Mouse (Mus musculus) MN1 (cell line): ENCODE results near the gene St6galnac5.
"Not testable (repeated sequence)": the region's sequence is repeated elsewhere in the genome, so short reads cannot be mapped to it uniquely, and the experiment has no call there.

Source experiments
- DNase-seq: peaks from one replicate; pipeline ENCODE4 v3.0.0-alpha.2; 2016; ENCODE audit warnings: low spot score

Gene St6galnac5

GRCm38 (mm10) chr3:152788301-152788953 is 193.6 kb downstream of the St6galnac5 start:
- peak; percentile 16 for DNase-seq

GRCm38 (mm10) chr3:152784353-152784752 is 197.7 kb downstream of the St6galnac5 start:
- not testable (repeated sequence) for DNase-seq

- DNase-seq = peak; percentile 65
Measured at GRCm38 (mm10) chr3:152783792-152784191, 198.3 kb downstream of the St6galnac5 start.

GRCm38 (mm10) chr3:152779819-152780218 is 202.2 kb downstream of the St6galnac5 start:
- DNase-seq = no peak

GRCm38 (mm10) chr3:152776872-152777540 is 205.0 kb downstream of the St6galnac5 start:
- DNase-seq = no peak

GRCm38 (mm10) chr3:152776363-152776762 is 205.7 kb downstream of the St6galnac5 start:
- DNase-seq = no peak

GRCm38 (mm10) chr3:152770056-152770455 is 212.0 kb downstream of the St6galnac5 start:
- DNase-seq = no peak

- no peak for DNase-seq
Measured at GRCm38 (mm10) chr3:152767485-152767884, 214.6 kb downstream of the St6galnac5 start.
